Mouse (Mus musculus) ES-E14 (cell line): ENCODE measurements around the gene Bgn.

Experiments used
- HCFC1 ChIP-seq: IDR thresholded peaks from 2 replicates; pipeline ENCODE4 v1.6.1; 2012; ENCODE audit warnings: low read length, inconsistent platforms, borderline replicate concordance; ENCODE audit not compliant: insufficient read depth
- MAFK ChIP-seq: IDR thresholded peaks from 2 replicates; pipeline ENCODE4 v1.6.1; 2014; ENCODE audit warnings: mild to moderate bottlenecking, low read depth, low read length, inconsistent platforms; ENCODE audit not compliant: insufficient read depth
- ZC3H11A ChIP-seq: IDR thresholded peaks from 2 replicates; pipeline ENCODE4 v1.6.1; 2012; ENCODE audit warnings: low read depth, mild to moderate bottlenecking, inconsistent platforms, low read length, borderline replicate concordance
- ZNF384 ChIP-seq: IDR thresholded peaks from 2 replicates; pipeline ENCODE4 v1.6.1; 2012; ENCODE audit warnings: low read depth, low read length, inconsistent platforms

DNA sequence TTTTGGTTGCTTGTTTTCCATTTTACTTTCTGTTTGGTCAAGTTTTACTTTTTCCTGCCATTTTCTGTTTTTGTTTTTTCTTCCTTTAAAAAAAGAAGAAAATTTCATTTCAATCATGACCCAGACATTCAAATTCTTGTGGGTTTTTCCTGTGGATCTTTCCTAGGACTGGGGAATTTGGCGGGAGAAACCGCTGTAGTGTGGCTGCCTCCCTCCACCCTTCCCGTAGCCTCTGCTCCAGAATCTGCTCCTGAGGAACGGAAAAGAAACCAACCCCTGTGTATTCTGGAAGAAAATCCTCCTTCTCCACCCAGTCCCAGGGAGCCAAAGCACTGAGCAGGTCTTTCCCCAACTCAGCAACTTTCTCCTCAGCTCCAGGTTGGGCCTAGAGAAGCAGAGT is 22.6 kb upstream of the Bgn start:
- no peak for TF ChIP-seq MAFK
- no peak for TF ChIP-seq ZC3H11A
- no peak for TF ChIP-seq HCFC1
- no peak for TF ChIP-seq ZNF384
